Mouse (Mus musculus): ENCODE results near the gene Prrt1.

Prrt1 gene

GRCm38 (mm10) chr17:34599891-34600290, 29.4 kb upstream of the Prrt1 start:
- DNase-seq, result no peak

- no peak for DNase-seq
These were observed 27.5 kb upstream of the Prrt1 start for GRCm38 (mm10) chr17:34601796-34602195.

- peak; percentile 100 for DNase-seq
These were observed 25.8 kb upstream of the Prrt1 start, which contains the start of gene Rnf5 for GRCm38 (mm10) chr17:34603375-34604060. TSS of gene Rnf5 (minus strand) at chr17:34603690.

- peak; percentile 99 for DNase-seq
These were observed 25.2 kb upstream of the Prrt1 start, which contains the start of gene Agpat1 for GRCm38 (mm10) chr17:34604061-34604508. TSS of gene Agpat1 (plus strand) at chr17:34604262.

GRCm38 (mm10) chr17:34604511-34605237, 24.7 kb upstream of the Prrt1 start:
- no peak for DNase-seq

GRCm38 (mm10) chr17:34605609-34606008, 23.7 kb upstream of the Prrt1 start:
- DNase-seq, result peak; percentile 97

GRCm38 (mm10) chr17:34606186-34607039, 22.9 kb upstream of the Prrt1 start:
- no peak for DNase-seq

GRCm38 (mm10) chr17:34607997-34608396, 21.3 kb upstream of the Prrt1 start:
- no peak for DNase-seq

GRCm38 (mm10) chr17:34611050-34611449, 18.3 kb upstream of the Prrt1 start:
- DNase-seq, result no peak

GRCm38 (mm10) chr17:34613054-34613645, 16.2 kb upstream of the Prrt1 start:
- no peak for DNase-seq

- DNase-seq, result no peak
These were observed 15.5 kb upstream of the Prrt1 start for GRCm38 (mm10) chr17:34613830-34614229.

GRCm38 (mm10) chr17:34615871-34616270, 13.5 kb upstream of the Prrt1 start, which contains the start of gene Egfl8:
TSS of gene Egfl8 (minus strand) at chr17:34615971.
- DNase-seq, result no peak

GRCm38 (mm10) chr17:34618999-34619398, 10.3 kb upstream of the Prrt1 start:
- DNase-seq, result no peak

GRCm38 (mm10) chr17:34621006-34621405, 8.3 kb upstream of the Prrt1 start:
- no peak for DNase-seq

- DNase-seq, result no peak
These were observed 6.2 kb upstream of the Prrt1 start for GRCm38 (mm10) chr17:34623161-34623560.

- no peak for DNase-seq
These were observed 4.4 kb upstream of the Prrt1 start for GRCm38 (mm10) chr17:34624981-34625380.

GRCm38 (mm10) chr17:34626062-34626772, 3.1 kb upstream of the Prrt1 start:
- no peak for DNase-seq

- peak; percentile 56 for DNase-seq
These were observed 2.6 kb upstream of the Prrt1 start for GRCm38 (mm10) chr17:34626773-34627092.

GRCm38 (mm10) chr17:34627093-34627942, 2.0 kb upstream of the Prrt1 start:
- peak; percentile 92 for DNase-seq

- DNase-seq, result no peak
These were observed 1.2 kb upstream of the Prrt1 start, which contains the start of gene Ppt2 for GRCm38 (mm10) chr17:34627943-34628643. TSS of gene Ppt2 (minus strand) at chr17:34628510.

GRCm38 (mm10) chr17:34628644-34628967, 727 bp upstream of the Prrt1 start:
- DNase-seq, result no peak
